Mouse (Mus musculus) stomach, embryonic 15.5 days (tissue): Measurements from ENCODE around the gene Leng1. TPM values are rescaled to one million over a fixed set of nuclear protein-coding genes. Genes with fewer than 3 reads are reported as not detected.
"Not testable (repeated sequence)": the region's sequence is repeated elsewhere in the genome, so short reads cannot be mapped to it uniquely, and the experiment has no call there.

Experiments used
- ATAC-seq: fragments of 200-750 bp; cut with Nextera tagmentation; 2 replicates; pipeline ENCODE4 v1.8.0; 2017; ENCODE audit warnings: low read depth, moderate number of reproducible peaks, moderate TSS enrichment; ENCODE audit not compliant: insufficient read depth, low FRiP score
- H3K27ac ChIP-seq: fragments of 300-500 bp; sonication (generic); 2 replicates; pipeline ENCODE4 v1.5.1; 2015; ENCODE audit warnings: mild to moderate bottlenecking, inconsistent platforms
- H3K27me3 ChIP-seq: fragments of 300-500 bp; sonication (generic); replicated peaks from 2 replicates; pipeline ENCODE4 v1.6.1; 2015; ENCODE audit warnings: inconsistent platforms
- H3K36me3 ChIP-seq: fragments of 300-500 bp; sonication (generic); 2 replicates; pipeline ENCODE4 v1.6.1; 2015; ENCODE audit warnings: inconsistent platforms
- H3K4me1 ChIP-seq: fragments of 300-500 bp; sonication (generic); 2 replicates; pipeline ENCODE4 v1.6.1; 2015; ENCODE audit warnings: inconsistent platforms
- H3K4me2 ChIP-seq: fragments of 300-500 bp; sonication (generic); 2 replicates; pipeline ENCODE4 v1.6.1; 2015; ENCODE audit warnings: mild to moderate bottlenecking, inconsistent platforms
- H3K4me3 ChIP-seq: fragments of 300-500 bp; sonication (generic); replicated peaks from 2 replicates; pipeline ENCODE4 v1.5.1; 2015; ENCODE audit warnings: inconsistent platforms
- H3K9ac ChIP-seq: fragments of 300-500 bp; sonication (generic); 2 replicates; pipeline ENCODE4 v1.6.1; 2015; ENCODE audit warnings: inconsistent platforms
- H3K9me3 ChIP-seq: fragments of 300-500 bp; sonication (generic); 2 replicates; pipeline ENCODE4 v1.6.1; 2016; ENCODE audit warnings: inconsistent platforms
- WGBS: fragments of 180-500 bp; shearing (Covaris S2); methylation state at CpG from one replicate; pipeline ENCODE4 v1.1.7; 2015; 5-methylcytosine and 5-hydroxymethylcytosine counted together
- polyA plus RNA-seq: library from polyadenylated mRNA; unstranded; fragments of >200 nt; fragmentation: Nextera tagmentation; extraction: Ambion mirVana; gene quantifications from 2 replicates; pipeline ENCODE4 v1.2.1, GENCODE M21; 2015

Gene Leng1
- polyA plus RNA-seq, 1 experiment from 2014 or later = 17.7 TPM

- H3K36me3 ChIP-seq = peaks cover 20% of the 10 kb centered on the region
- H3K4me2 ChIP-seq = peak overlapping the region; percentile 69
- peak overlapping the region; percentile 93 for H3K27ac ChIP-seq
- peak; percentile 19 for ATAC-seq
- peaks cover 12% of the 10 kb centered on the region for H3K4me1 ChIP-seq
- WGBS = under 1% methylated on average over 20 of the region's 20 CpGs
- H3K27me3 ChIP-seq = no peaks in the 10 kb centered on the region
- H3K4me3 ChIP-seq = peak overlapping the region; percentile 75
- peak overlapping the region; percentile 80 for H3K9ac ChIP-seq
- H3K9me3 ChIP-seq = no peaks in the 10 kb centered on the region
Observed at GRCm38 (mm10) chr7:3704475-3704874, 38.8 kb upstream of the Leng1 start.

GRCm38 (mm10) chr7:3703879-3704441, 38.3 kb upstream of the Leng1 start, which contains the start of gene Rps9:
Rps9 (plus strand) TSS chr7:3703993.
- H3K9ac ChIP-seq = peak within 1 kb of the TSS; percentile 80
- peaks cover 12% of the 10 kb centered on the region for H3K4me1 ChIP-seq
- no peaks in the 10 kb centered on the region for H3K27me3 ChIP-seq
- peaks cover 23% of the 10 kb centered on the region for H3K36me3 ChIP-seq
- ATAC-seq = peak; percentile 92
- under 1% methylated on average over 42 of the region's 42 CpGs for WGBS
- H3K27ac ChIP-seq = peak within 1 kb of the TSS; percentile 93
- no peaks in the 10 kb centered on the region for H3K9me3 ChIP-seq
- H3K4me2 ChIP-seq = peak within 1 kb of the TSS; percentile 69
- peak within 1 kb of the TSS; percentile 75 for H3K4me3 ChIP-seq

- Histone ChIP-seq H3K27ac (peak overlapping the region; percentile 93), H3K4me2 (peak overlapping the region; percentile 60), H3K36me3 (peaks cover 23% of the 10 kb centered on the region), H3K9ac (peak overlapping the region; percentile 23; the same call in 1 of the 2 replicates), H3K9me3 (no peaks in the 10 kb centered on the region), H3K4me3 (peak overlapping the region; percentile 75), H3K27me3 (no peaks in the 10 kb centered on the region), H3K4me1 (peaks cover 12% of the 10 kb centered on the region)
- 19% methylated on average over 6 of the region's 6 CpGs for WGBS
- ATAC-seq = peak; percentile 32
Observed at GRCm38 (mm10) chr7:3703148-3703878, 37.7 kb upstream of the Leng1 start.

- Histone ChIP-seq H3K9ac (no peak overlapping the region), H3K4me2 (no peak overlapping the region), H3K27me3 (no peaks in the 10 kb centered on the region), H3K36me3 (0 out of 2 replicates have a peak, but pooled peaks cover 25% of the 10 kb centered on the region), H3K4me3 (no peak overlapping the region), H3K9me3 (no peaks in the 10 kb centered on the region), H3K27ac (no peak overlapping the region), H3K4me1 (no peaks in the 10 kb centered on the region)
- ATAC-seq = no peak
- WGBS = 92% methylated on average over 6 of the region's 6 CpGs
Observed at GRCm38 (mm10) chr7:3698471-3698870, 32.8 kb upstream of the Leng1 start.

GRCm38 (mm10) chr7:3694949-3695305, 29.3 kb upstream of the Leng1 start:
- H3K27me3 ChIP-seq, ATAC-seq, H3K4me1 ChIP-seq, H3K9me3 ChIP-seq: not testable (repeated sequence)
- peak overlapping the region; percentile 81 for H3K9ac ChIP-seq
- peak overlapping the region; percentile 71 for H3K4me3 ChIP-seq
- 0 out of 2 replicates have a peak, but pooled peaks cover 17% of the 10 kb centered on the region for H3K36me3 ChIP-seq
- H3K4me2 ChIP-seq = peak overlapping the region; percentile 78
- H3K27ac ChIP-seq = peak overlapping the region; percentile 97
- 2% methylated on average over 9 of the region's 9 CpGs for WGBS

GRCm38 (mm10) chr7:3694076-3694948, 28.7 kb upstream of the Leng1 start:
- no peaks in the 10 kb centered on the region for H3K9me3 ChIP-seq
- H3K36me3 ChIP-seq = 0 out of 2 replicates have a peak, but pooled peaks cover 13% of the 10 kb centered on the region
- H3K4me3 ChIP-seq = peak overlapping the region; percentile 71
- H3K4me2 ChIP-seq = peak overlapping the region; percentile 78
- peak; percentile 48 for ATAC-seq
- under 1% methylated on average over 55 of the region's 55 CpGs for WGBS
- H3K27ac ChIP-seq = peak overlapping the region; percentile 97
- no peaks in the 10 kb centered on the region for H3K27me3 ChIP-seq
- H3K4me1 ChIP-seq = peaks cover 10% of the 10 kb centered on the region
- peak overlapping the region; percentile 81 for H3K9ac ChIP-seq

- peak overlapping the region; percentile 71 for H3K4me3 ChIP-seq
- under 1% methylated on average over 18 of the region's 18 CpGs for WGBS
- H3K4me1 ChIP-seq = peaks cover 10% of the 10 kb centered on the region
- peak overlapping the region; percentile 97 for H3K27ac ChIP-seq
- H3K36me3 ChIP-seq = 0 out of 2 replicates have a peak, but pooled peaks cover 11% of the 10 kb centered on the region
- no peaks in the 10 kb centered on the region for H3K27me3 ChIP-seq
- peak overlapping the region; percentile 78 for H3K4me2 ChIP-seq
- H3K9me3 ChIP-seq = no peaks in the 10 kb centered on the region
- ATAC-seq = no peak; the same call in 1 of the 2 replicates
- H3K9ac ChIP-seq = peak overlapping the region; percentile 81
Observed at GRCm38 (mm10) chr7:3693809-3694075, 28.1 kb upstream of the Leng1 start.

GRCm38 (mm10) chr7:3692987-3693808, 27.6 kb upstream of the Leng1 start, which contains the start of gene Mboat7:
Mboat7 (minus strand) TSS chr7:3693523.
- H3K27ac ChIP-seq = peak within 1 kb of the TSS; percentile 97
- ATAC-seq = peak; percentile 89
- no peaks in the 10 kb centered on the region for H3K9me3 ChIP-seq
- 0 out of 2 replicates have a peak, but pooled peaks cover 11% of the 10 kb centered on the region for H3K36me3 ChIP-seq
- WGBS = under 1% methylated on average over 55 of the region's 55 CpGs
- H3K27me3 ChIP-seq = no peaks in the 10 kb centered on the region
- H3K4me2 ChIP-seq = peak within 1 kb of the TSS; percentile 78
- peaks cover 10% of the 10 kb centered on the region for H3K4me1 ChIP-seq
- peak within 1 kb of the TSS; percentile 81 for H3K9ac ChIP-seq
- peak within 1 kb of the TSS; percentile 71 for H3K4me3 ChIP-seq

- H3K4me3 ChIP-seq = peak within 1 kb of the TSS; percentile 71
- WGBS = under 1% methylated on average over 49 of the region's 49 CpGs
- no peaks in the 10 kb centered on the region for H3K9me3 ChIP-seq
- no peak; the same call in none of the 2 replicates for ATAC-seq
- peaks cover 10% of the 10 kb centered on the region for H3K4me1 ChIP-seq
- H3K9ac ChIP-seq = peak within 1 kb of the TSS; percentile 81
- H3K27ac ChIP-seq = peak within 1 kb of the TSS; percentile 97
- H3K4me2 ChIP-seq = peak within 1 kb of the TSS; percentile 78
- H3K36me3 ChIP-seq = 0 out of 2 replicates have a peak, but pooled peaks cover 11% of the 10 kb centered on the region
- H3K27me3 ChIP-seq = no peaks in the 10 kb centered on the region
Observed at GRCm38 (mm10) chr7:3692382-3692986, 26.8 kb upstream of the Leng1 start, which contains the start of gene Tsen34. Tsen34 (plus strand) TSS chr7:3692863.

- Histone ChIP-seq H3K9ac (peak overlapping the region; percentile 81), H3K4me3 (peak overlapping the region; percentile 71), H3K9me3 (no peaks in the 10 kb centered on the region), H3K36me3 (0 out of 2 replicates have a peak, but pooled peaks cover 6% of the 10 kb centered on the region), H3K4me2 (peak overlapping the region; percentile 78), H3K27me3 (no peaks in the 10 kb centered on the region), H3K27ac (peak overlapping the region; percentile 97; the same call in 1 of the 2 replicates), H3K4me1 (peaks cover 10% of the 10 kb centered on the region)
- WGBS = 23% methylated on average over 3 of the region's 3 CpGs
- no peak for ATAC-seq
Observed at GRCm38 (mm10) chr7:3691919-3692318, 26.3 kb upstream of the Leng1 start.
